Comparison of ENCODE assay signal across 8 mouse cellular contexts in genomic region chr11:72362347-72362741, GRCm38 (mm10). TPM values are rescaled to one million over a fixed set of nuclear protein-coding genes. Genes with fewer than 3 reads are reported as not detected.
A peak's percentile ranks its signal among the peaks of the same experiment; 100 is the strongest.
DNase-seq lines count a peak whose midpoint lies in the region; ATAC-seq and TF ChIP-seq lines count a peak whose summit lies in the region.

Gene Tekt1, minus strand, starts transcription at chr11:72362442.

- no peak for DNase-seq in heart, postnatal 36 days
- no peak for DNase-seq in forebrain, postnatal 0 days
- DNase-seq in adrenal gland, adult (ENCODE audit: inconsistent age in 2 of 2, low spot score in 1 of 2): no peak
- no peak for DNase-seq in frontal cortex, postnatal 14 days (ENCODE audit: low spot score in 2 of 2)
- no peak for DNase-seq in spleen, postnatal 10 days (ENCODE audit: low spot score in 2 of 2)

- TF ChIP-seq POLR2A in bone marrow macrophage, adult 2 months (IDR thresholded peaks at IDR 0.05; ENCODE audit: borderline replicate concordance, low read depth, low read length): no peak

- no peak for TF ChIP-seq CTCF in bone marrow macrophage, adult 2 months (IDR thresholded peaks at IDR 0.05; ENCODE audit: low read depth, low read length)
- TF ChIP-seq CTCF in forebrain, postnatal 0 days (IDR thresholded peaks at IDR 0.05; ENCODE audit: low read depth): no peak

- intact Hi-C loops in heart, postnatal 36 days (cut with DNase I): no loop called here

- WGBS in heart, embryonic 15.5 days: 33% methylated on average over 10 of the region's 10 CpGs
- 22% methylated on average over 10 of the region's 10 CpGs for WGBS in forebrain, postnatal 0 days
- WGBS in liver, embryonic 16.5 days (ENCODE audit: insufficient replicate concordance): 25% methylated on average over 10 of the region's 10 CpGs

- peak within 1 kb of the TSS; percentile 92 for H3K4me2 ChIP-seq in heart, embryonic 15.5 days
- peak within 1 kb of the TSS; percentile 81 for H3K4me2 ChIP-seq in forebrain, postnatal 0 days (ENCODE audit: low read depth)
- peak within 1 kb of the TSS; percentile 55 for H3K4me2 ChIP-seq in liver, embryonic 16.5 days (ENCODE audit: low read depth, low read length)

- no peaks in the 10 kb centered on the region; the same call in 1 of the 2 replicates for H3K27me3 ChIP-seq in heart, embryonic 15.5 days
- no peaks in the 10 kb centered on the region for H3K27me3 ChIP-seq in forebrain, postnatal 0 days (ENCODE audit: insufficient read depth, low read length)
- H3K27me3 ChIP-seq in liver, embryonic 16.5 days (ENCODE audit: control insufficient read depth, insufficient read depth, low read depth, low read length): no peaks in the 10 kb centered on the region

- H3K9me3 ChIP-seq in heart, embryonic 15.5 days (replicated peaks): no peaks in the 10 kb centered on the region
- no peaks in the 10 kb centered on the region for H3K9me3 ChIP-seq in forebrain, postnatal 0 days (ENCODE audit: low read length)
- H3K9me3 ChIP-seq in liver, embryonic 16.5 days (replicated peaks; ENCODE audit: control insufficient read depth, low read length): no peaks in the 10 kb centered on the region

- H3K4me1 ChIP-seq in heart, embryonic 15.5 days (replicated peaks): peaks cover 15% of the 10 kb centered on the region; the same call in 1 of the 2 replicates
- H3K4me1 ChIP-seq in bone marrow macrophage, adult 2 months (ENCODE audit: control insufficient read depth, insufficient read depth, low read length): no peaks in the 10 kb centered on the region
- 0 out of 2 replicates have a peak, but pooled peaks cover 4% of the 10 kb centered on the region for H3K4me1 ChIP-seq in forebrain, postnatal 0 days (ENCODE audit: insufficient read depth)
- no peaks in the 10 kb centered on the region for H3K4me1 ChIP-seq in liver, embryonic 16.5 days (ENCODE audit: control insufficient read depth, low read depth, low read length)

- H3K4me3 ChIP-seq in heart, embryonic 15.5 days: peak within 1 kb of the TSS; percentile 52
- H3K4me3 ChIP-seq in bone marrow macrophage, adult 2 months (ENCODE audit: insufficient read depth, low read length): peak within 1 kb of the TSS; percentile 26
- H3K4me3 ChIP-seq in forebrain, postnatal 0 days (ENCODE audit: low read depth, low read length): peak within 1 kb of the TSS; percentile 43
- H3K4me3 ChIP-seq in liver, embryonic 16.5 days (ENCODE audit: low read depth, low read length): peak within 1 kb of the TSS; percentile 38

- H3K27ac ChIP-seq in heart, embryonic 15.5 days: no peak within 1 kb of the TSS
- H3K27ac ChIP-seq in bone marrow macrophage, adult 2 months (ENCODE audit: insufficient read depth, low read depth, low read length): no peak within 1 kb of the TSS
- peak within 1 kb of the TSS; percentile 35; the same call in 1 of the 2 replicates for H3K27ac ChIP-seq in forebrain, postnatal 0 days (ENCODE audit: low read depth, low read length)
- no peak within 1 kb of the TSS for H3K27ac ChIP-seq in liver, embryonic 16.5 days (ENCODE audit: low read length)

- no peak for ATAC-seq in heart, embryonic 15.5 days (replicated peaks; ENCODE audit: insufficient number of reproducible peaks, insufficient read depth, low FRiP score, low read depth)
- no peak; the same call in 1 of the 2 replicates for ATAC-seq in forebrain, postnatal 0 days
- ATAC-seq in liver, embryonic 16.5 days (ENCODE audit: low read depth): no peak

- peak within 1 kb of the TSS; percentile 45 for H3K9ac ChIP-seq in heart, embryonic 15.5 days
- peak within 1 kb of the TSS; percentile 52 for H3K9ac ChIP-seq in forebrain, postnatal 0 days
- H3K9ac ChIP-seq in liver, embryonic 16.5 days (ENCODE audit: low read depth, low read length): no peak within 1 kb of the TSS

- no peaks in the 10 kb centered on the region for H3K36me3 ChIP-seq in heart, embryonic 15.5 days
- no peaks in the 10 kb centered on the region for H3K36me3 ChIP-seq in forebrain, postnatal 0 days (ENCODE audit: insufficient read depth)
- H3K36me3 ChIP-seq in liver, embryonic 16.5 days (ENCODE audit: control insufficient read depth, insufficient read depth): no peaks in the 10 kb centered on the region

RNA-seq across cellular contexts. Expression of gene Tekt1, which starts in this region (rescaled TPM):
- 0.72 and 1.1 TPM in 2 replicates for polyA plus RNA-seq in heart, embryonic 15.5 days (2015; fragmentation: Nextera tagmentation; extraction: Ambion mirVana)
- total RNA-seq in heart, postnatal 36 days (2021): not detected
- not detected in 2 replicates for polyA plus RNA-seq in bone marrow macrophage, adult 2 months (2012; ENCODE audit: insufficient read depth, insufficient read length, missing spikeins)
- total RNA-seq in forebrain, postnatal 0 days (2014; rRNA removed): 10.5 and 13.1 TPM in 2 replicates
- polyA plus RNA-seq in forebrain, postnatal 0 days (2015; fragmentation: Nextera tagmentation; extraction: Ambion mirVana): 8.6 and 12.4 TPM in 2 replicates
- polyA plus RNA-seq in liver, embryonic 16.5 days (2015; fragmentation: Nextera tagmentation; extraction: Ambion mirVana): not detected in 2 replicates

Comparison
In these comparisons a context has a peak if more than half of its experiments do, and no peak if none do; other contexts are left out.
1. RNA of gene Tekt1 (total RNA-seq): 10.5 to 13.1 TPM in forebrain, postnatal 0 days; not detected in heart, postnatal 36 days; every median in the first group is over 10 times any median in the second.
2. Peak in every context shown above with its lines, with median percentiles within 50 percentile points of each other: H3K4me2 ChIP-seq and H3K4me3 ChIP-seq.